20 mouse cellular contexts compared by ENCODE assay signal in the genomic region with DNA sequence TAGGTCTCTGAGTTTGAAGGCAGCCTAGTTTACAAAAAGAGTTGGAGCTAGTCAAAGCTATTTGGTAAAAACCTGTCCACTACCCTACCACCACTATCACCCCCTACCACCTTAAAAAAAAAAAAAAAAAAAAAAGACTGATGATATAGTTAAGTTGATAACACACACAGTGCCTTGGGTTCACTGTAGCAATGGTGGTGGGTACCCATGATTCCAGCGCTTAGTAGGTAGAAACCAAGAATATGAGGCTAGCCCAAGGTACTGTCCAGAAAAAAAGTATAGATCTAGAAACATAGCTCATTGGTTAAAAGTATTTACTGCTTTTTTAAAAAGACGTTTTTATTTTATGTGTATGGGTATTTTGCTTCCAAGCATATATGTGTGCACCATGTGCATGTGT. TPM values are rescaled to one million over a fixed set of nuclear protein-coding genes. Genes with fewer than 3 reads are reported as not detected.
A peak's percentile ranks its signal among the peaks of the same experiment; 100 is the strongest.
DNase-seq lines count a peak whose midpoint lies in the region; ATAC-seq and TF ChIP-seq lines count a peak whose summit lies in the region.
"Had no signal": no experiment of that assay in that cellular context is flagged by ENCODE, and none has a peak within 500 bp of the region (broad histone marks: within the 10 kb centered on the region; RNA-seq: fewer than 3 reads in every experiment).

No protein-coding gene starts in this region.

- no peak overlapping the region for H3K9ac ChIP-seq in midbrain, embryonic 11.5 days (ENCODE audit: low read length)
- H3K9ac ChIP-seq in MEL (ENCODE audit: control insufficient read depth, low read depth, low read length, poor library complexity, severe bottlenecking) = no peak overlapping the region

- H3K27me3 ChIP-seq in midbrain, embryonic 11.5 days (ENCODE audit: control insufficient read depth, insufficient read depth, low read length) = no peaks in the 10 kb centered on the region
- H3K27me3 ChIP-seq in midbrain, embryonic 10.5 days (ENCODE audit: low read depth, poor library complexity, severe bottlenecking) = no peaks in the 10 kb centered on the region
- H3K27me3 ChIP-seq in MEL (ENCODE audit: control insufficient read depth in 1 of 2, insufficient read depth in 2 of 2, low read length in 2 of 2) = no peaks in the 10 kb centered on the region
- H3K27me3 ChIP-seq: CH12.LX, Patski had no signal

- H3K36me3 ChIP-seq in midbrain, embryonic 11.5 days (ENCODE audit: control insufficient read depth, insufficient read depth, low read length) = peaks cover 7% of the 10 kb centered on the region; the same call in 1 of the 2 replicates
- peaks cover 87% of the 10 kb centered on the region for H3K36me3 ChIP-seq in midbrain, embryonic 10.5 days
- peaks cover 0 to 41% of the 10 kb centered on the region in 2 experiments; a peak in 2 of 4 replicates for H3K36me3 ChIP-seq in MEL (ENCODE audit: control insufficient read depth in 1 of 2, insufficient read depth in 2 of 2, low read length in 2 of 2)

- no peaks in the 10 kb centered on the region for H3K4me1 ChIP-seq in midbrain, embryonic 11.5 days (ENCODE audit: control insufficient read depth, insufficient read depth, low read length)
- H3K4me1 ChIP-seq in midbrain, embryonic 10.5 days = no peaks in the 10 kb centered on the region
- no peaks in the 10 kb centered on the region for H3K4me1 ChIP-seq in MEL (ENCODE audit: control insufficient read depth in 1 of 2, insufficient read depth in 2 of 2, low read length in 2 of 2)

- H3K4me3 ChIP-seq in midbrain, embryonic 11.5 days (ENCODE audit: low read depth, low read length) = no peak overlapping the region
- H3K4me3 ChIP-seq in midbrain, embryonic 10.5 days = no peak overlapping the region
- H3K4me3 ChIP-seq in MEL (ENCODE audit: control insufficient read depth in 1 of 2, insufficient read depth in 1 of 2, low read depth in 2 of 2, low read length in 2 of 2) = no peak overlapping the region

- no peaks in the 10 kb centered on the region for H3K79me2 ChIP-seq in MEL (ENCODE audit: control insufficient read depth, insufficient read depth, low read length, poor library complexity)

- ATAC-seq in midbrain, embryonic 11.5 days (ENCODE audit: low FRiP score) = no peak
- ATAC-seq: activated CD4-positive, CD25-positive, alpha-beta regulatory T cell, adult 4 months; CD4-positive, CD25-positive, alpha-beta regulatory T cell, adult 4 months; Patski had no signal

- DNase-seq in midbrain, embryonic 11.5 days (ENCODE audit: low spot score, missing footprints) = peak; percentile 68
- DNase-seq in midbrain, embryonic 10.5 days (ENCODE audit: low spot score) = no peak
- no peak for DNase-seq in MEL (ENCODE audit: low read depth, low spot score)
- no peak for DNase-seq in lung, postnatal 36 days
- DNase-seq: adrenal gland, adult 2 months; adrenal gland, adult 8-10 months; adrenal gland, postnatal 10 days; adrenal gland, postnatal 14 days; adrenal gland, postnatal 25 days; adrenal gland, postnatal 36 days; B cell, adult 2 months; cerebellum, adult 11 months; cerebellum, adult 11-12 months; cerebellum, adult 18-20 months; cerebellum, adult 2 months had no signal

- no peak for TF ChIP-seq CTCF in MEL (IDR thresholded peaks at IDR 0.05 in 2 of 3, conservative IDR thresholded peaks at IDR 0.05 in 1 of 3; ENCODE audit: control insufficient read depth in 1 of 3, insufficient read depth in 1 of 3, low read depth in 2 of 3, low read length in 3 of 3, poor library complexity in 1 of 3, severe bottlenecking in 1 of 3)

- H3K9me3 ChIP-seq in midbrain, embryonic 11.5 days (ENCODE audit: control insufficient read depth, low read length) = no peaks in the 10 kb centered on the region
- H3K9me3 ChIP-seq in midbrain, embryonic 10.5 days (replicated peaks) = no peaks in the 10 kb centered on the region
- H3K9me3 ChIP-seq in MEL (replicated peaks; ENCODE audit: insufficient read depth, low read length) = no peaks in the 10 kb centered on the region
- H3K9me3 ChIP-seq: G1E had no signal

- no peak overlapping the region for H3K27ac ChIP-seq in midbrain, embryonic 11.5 days (ENCODE audit: low read depth, low read length)
- H3K27ac ChIP-seq in midbrain, embryonic 10.5 days (replicated peaks) = no peak overlapping the region
- no peak overlapping the region for H3K27ac ChIP-seq in MEL (ENCODE audit: control insufficient read depth, low read depth, low read length)

- 89% methylated on average over 2 of the region's 2 CpGs for WGBS in midbrain, embryonic 11.5 days
- 94% methylated on average over 2 of the region's 2 CpGs for WGBS in midbrain, embryonic 10.5 days

- no peak for TF ChIP-seq RAD21 in MEL (IDR thresholded peaks at IDR 0.05; ENCODE audit: low read depth, low read length)

- no peak for TF ChIP-seq POLR2A in MEL (IDR thresholded peaks at IDR 0.05; ENCODE audit: control insufficient read depth in 1 of 2, insufficient read depth in 1 of 2, low read depth in 1 of 2, low read length in 2 of 2, poor library complexity in 1 of 2)

- TF ChIP-seq EP300 in MEL (IDR thresholded peaks at IDR 0.05; ENCODE audit: low read depth in 1 of 2, low read length in 2 of 2) = no peak

- H3K4me2 ChIP-seq in midbrain, embryonic 11.5 days = no peak overlapping the region

TF ChIP-seq in MEL, 35 proteins besides CTCF, POLR2A, EP300 and RAD21:
- TF ChIP-seq ZKSCAN1 (IDR thresholded peaks at IDR 0.05; ENCODE audit: low read depth, low read length) = peak; percentile 68; the same call in 1 of the 2 replicates
- peak; percentile 29; the same call in 1 of the 2 replicates for TF ChIP-seq ZNF384 (IDR thresholded peaks at IDR 0.05; ENCODE audit: low read depth, low read length)
- no peak for TF ChIP-seq MYC (IDR thresholded peaks at IDR 0.05; ENCODE audit: low read depth, low read length)

RNA-seq across cellular contexts. Expression of a gene that starts 30.3 kb away (rescaled TPM):
- polyA plus RNA-seq in midbrain, embryonic 11.5 days (2014; fragmentation: Nextera tagmentation; extraction: Ambion mirVana) = 104 and 114 TPM in 2 replicates
- 101 and 115 TPM in 2 replicates for polyA plus RNA-seq in midbrain, embryonic 10.5 days (2016; fragmentation: Nextera tagmentation; extraction: Ambion mirVana)
- total RNA-seq in MEL (2012; rRNA removed) = 54.2 and 55.8 TPM in 2 replicates
- 100 to 1,000 TPM in 1 of 2 experiments, 10 to 100 TPM in 1; 55.7 to 521 TPM for polyA plus RNA-seq in MEL (2012; ENCODE audit: insufficient read depth in 1 of 2, insufficient read length in 2 of 2, low read depth in 1 of 2, low replicate concordance in 2 of 2, missing spikeins in 1 of 2)

RNA-seq across cellular contexts. Expression of a gene that starts 45.2 kb away (rescaled TPM):
- polyA plus RNA-seq in midbrain, embryonic 11.5 days (2014; fragmentation: Nextera tagmentation; extraction: Ambion mirVana) = 14.8 and 16.8 TPM in 2 replicates
- polyA plus RNA-seq in midbrain, embryonic 10.5 days (2016; fragmentation: Nextera tagmentation; extraction: Ambion mirVana) = 11.6 and 15.3 TPM in 2 replicates
- total RNA-seq in MEL (2012; rRNA removed) = 10.1 and 11.5 TPM in 2 replicates
- polyA plus RNA-seq in MEL (2012; ENCODE audit: insufficient read depth in 1 of 2, insufficient read length in 2 of 2, low read depth in 1 of 2, low replicate concordance in 2 of 2, missing spikeins in 1 of 2) = 10 to 100 TPM in 1 of 2 experiments, not detected in 1; 13.5 TPM
